ENCODE assay signal across 18 mouse cellular contexts in genomic region chr2:137092523-137093297, GRCm38 (mm10). TPM values are rescaled to one million over a fixed set of nuclear protein-coding genes. Genes with fewer than 3 reads are reported as not detected.
DNase-seq lines count a peak whose midpoint lies in the region; ATAC-seq and TF ChIP-seq lines count a peak whose summit lies in the region.
"Had no signal": no experiment of that assay in that cellular context is flagged by ENCODE, and none has a peak within 500 bp of the region (broad histone marks: within the 10 kb centered on the region; RNA-seq: fewer than 3 reads in every experiment).

No protein-coding gene starts in this region.

- TF ChIP-seq CTCF in Patski (IDR thresholded peaks at IDR 0.05), result no peak

- peak; percentile 5 for ATAC-seq in Patski
- ATAC-seq in midbrain, embryonic 12.5 days (ENCODE audit: low FRiP score, low read depth), result peak; percentile 45
- ATAC-seq: lung, postnatal 0 days had no signal

- H3K27ac ChIP-seq in forebrain, embryonic 10.5 days, result peak overlapping the region; percentile 51
- H3K27ac ChIP-seq in hindbrain, embryonic 10.5 days, result peak overlapping the region; percentile 63
- H3K27ac ChIP-seq in midbrain, embryonic 12.5 days (replicated peaks), result peak overlapping the region; percentile 63
- H3K27ac ChIP-seq: embryonic facial prominence, embryonic 12.5 days; limb, embryonic 13.5 days; liver, embryonic 15.5 days had no signal

- H3K9ac ChIP-seq in midbrain, embryonic 12.5 days (replicated peaks), result no peak overlapping the region
- H3K9ac ChIP-seq: embryonic facial prominence, embryonic 12.5 days; limb, embryonic 13.5 days; liver, embryonic 15.5 days had no signal

- in situ Hi-C loops in Patski (cut with MboI; ENCODE audit: low pct_unique_long_range_greater_than_20kb), result no loop called here

- peaks cover 96% of the 10 kb centered on the region for H3K36me3 ChIP-seq in forebrain, embryonic 10.5 days (replicated peaks)
- peaks cover 88% of the 10 kb centered on the region for H3K36me3 ChIP-seq in hindbrain, embryonic 10.5 days
- peaks cover 38% of the 10 kb centered on the region for H3K36me3 ChIP-seq in midbrain, embryonic 12.5 days
- H3K36me3 ChIP-seq: liver, embryonic 15.5 days had no signal

- no peak for DNase-seq in Patski (ENCODE audit: low read depth, low spot score)
- no peak for DNase-seq in forebrain, embryonic 10.5 days (ENCODE audit: extremely low spot score, low spot score)
- DNase-seq in hindbrain, embryonic 10.5 days (ENCODE audit: low spot score), result peak; percentile 21
- no peak for DNase-seq in Muller cell, postnatal 12 days (ENCODE audit: inconsistent ontology term)
- no peak for DNase-seq in cerebellum, postnatal 36 days
- no peak for DNase-seq in spleen, adult 18-20 months
- no peak for DNase-seq in spleen, postnatal 14 days (ENCODE audit: low spot score in 2 of 2)
- DNase-seq: adrenal gland, adult 2 months; cerebellum, adult 11-12 months; heart, postnatal 4 days; kidney, adult 11 months; kidney, postnatal 10 days; right cerebral cortex, postnatal 4 days had no signal

- peaks cover 73% of the 10 kb centered on the region for H3K4me1 ChIP-seq in forebrain, embryonic 10.5 days
- peaks cover 95% of the 10 kb centered on the region for H3K4me1 ChIP-seq in hindbrain, embryonic 10.5 days (replicated peaks)
- peaks cover 63% of the 10 kb centered on the region for H3K4me1 ChIP-seq in midbrain, embryonic 12.5 days
- H3K4me1 ChIP-seq: liver, embryonic 15.5 days had no signal

- CTCF ChIA-PET in Patski (lab: Charles Lee), result interaction anchor here (1.6 kb wide), 1 partner anchor 21 kb away, joined by 4 read pairs; no protein-coding TSS in a partner anchor

- no peaks in the 10 kb centered on the region for H3K27me3 ChIP-seq in Patski
- H3K27me3 ChIP-seq in forebrain, embryonic 10.5 days (ENCODE audit: poor library complexity, severe bottlenecking), result peaks cover 8% of the 10 kb centered on the region; the same call in 1 of the 2 replicates
- H3K27me3 ChIP-seq in hindbrain, embryonic 10.5 days (ENCODE audit: insufficient read depth, poor library complexity, severe bottlenecking), result no peaks in the 10 kb centered on the region; the same call in 1 of the 2 replicates
- H3K27me3 ChIP-seq in midbrain, embryonic 12.5 days, result no peaks in the 10 kb centered on the region
- H3K27me3 ChIP-seq: liver, embryonic 15.5 days had no signal

- H3K4me3 ChIP-seq in forebrain, embryonic 10.5 days, result no peak overlapping the region
- no peak overlapping the region for H3K4me3 ChIP-seq in hindbrain, embryonic 10.5 days
- H3K4me3 ChIP-seq in midbrain, embryonic 12.5 days, result no peak overlapping the region
- H3K4me3 ChIP-seq: embryonic facial prominence, embryonic 12.5 days; limb, embryonic 13.5 days; liver, embryonic 15.5 days had no signal

- H3K4me2 ChIP-seq in midbrain, embryonic 12.5 days (replicated peaks), result no peak overlapping the region
- H3K4me2 ChIP-seq: embryonic facial prominence, embryonic 12.5 days; limb, embryonic 13.5 days; liver, embryonic 15.5 days had no signal

- WGBS in forebrain, embryonic 10.5 days, result 42% methylated on average over 10 of the region's 10 CpGs
- WGBS in hindbrain, embryonic 10.5 days, result 40% methylated on average over 10 of the region's 10 CpGs
- WGBS in midbrain, embryonic 12.5 days, result 20% methylated on average over 10 of the region's 10 CpGs

- no peaks in the 10 kb centered on the region for H3K9me3 ChIP-seq in forebrain, embryonic 10.5 days
- no peaks in the 10 kb centered on the region for H3K9me3 ChIP-seq in hindbrain, embryonic 10.5 days
- H3K9me3 ChIP-seq in midbrain, embryonic 12.5 days, result no peaks in the 10 kb centered on the region
- H3K9me3 ChIP-seq: embryonic facial prominence, embryonic 12.5 days; limb, embryonic 13.5 days; liver, embryonic 15.5 days had no signal

- POLR2A ChIA-PET in Patski (lab: Charles Lee), result interaction anchor here (0.8 kb wide), 2 partner anchors 10 to 11 kb away, joined by 3 read pairs; no protein-coding TSS in a partner anchor

RNA-seq across cellular contexts. Expression of gene Jag1, which starts 23.7 kb away (rescaled TPM):
- 37.3 TPM for polyA plus RNA-seq in Patski (2021)
- polyA plus RNA-seq in forebrain, embryonic 10.5 days (2016; fragmentation: Nextera tagmentation; extraction: Ambion mirVana), result 18.9 and 20.4 TPM in 2 replicates
- 21.2 and 30.5 TPM in 2 replicates for polyA plus RNA-seq in hindbrain, embryonic 10.5 days (2016; fragmentation: Nextera tagmentation; extraction: Ambion mirVana)
- 51.2 and 53.0 TPM in 2 replicates for polyA plus RNA-seq in midbrain, embryonic 12.5 days (2016; fragmentation: Nextera tagmentation; extraction: Ambion mirVana)
